Mouse (Mus musculus): ENCODE data around the gene Rdh5. TPM values are rescaled to one million over a fixed set of nuclear protein-coding genes. Genes with fewer than 3 reads are reported as not detected.

Rdh5 gene
- total and polyA plus RNA-seq, 2 experiments from 2014 or later, result 7.6 to 9.3 TPM

GRCm38 (mm10) chr10:128960590-128961584 lies 38.2 kb upstream of the Rdh5 start, which contains the start of gene Mettl7b:
Mettl7b (minus strand) TSS chr10:128960988.
- Histone ChIP-seq H3K9me3 (replicated peaks; ENCODE audit: control insufficient read depth, low read length) (no peaks in the 10 kb centered on the region), H3K9ac (replicated peaks; ENCODE audit: low read depth, low read length) (no peak within 1 kb of the TSS), H3K4me2 (ENCODE audit: low read depth, low read length) (no peak within 1 kb of the TSS), H3K4me3 (ENCODE audit: low read depth, low read length) (no peak within 1 kb of the TSS), H3K27me3 (ENCODE audit: control insufficient read depth, insufficient read depth, low read length) (no peaks in the 10 kb centered on the region), H3K4me1 (ENCODE audit: control insufficient read depth, insufficient read depth) (no peaks in the 10 kb centered on the region), H3K36me3 (replicated peaks; ENCODE audit: control insufficient read depth, insufficient read depth, low read length) (no peaks in the 10 kb centered on the region), H3K27ac (ENCODE audit: low read depth) (peak within 1 kb of the TSS; percentile 44; the same call in 1 of the 2 replicates)
- DNase-seq (ENCODE audit: low spot score), result no peak
- 64% methylated on average over 12 of the region's 12 CpGs for WGBS
- no peak for TF ChIP-seq EP300 (IDR thresholded peaks at IDR 0.05; ENCODE audit: low read depth)
- no peak for ATAC-seq (ENCODE audit: insufficient read depth, low read depth)

DNA sequence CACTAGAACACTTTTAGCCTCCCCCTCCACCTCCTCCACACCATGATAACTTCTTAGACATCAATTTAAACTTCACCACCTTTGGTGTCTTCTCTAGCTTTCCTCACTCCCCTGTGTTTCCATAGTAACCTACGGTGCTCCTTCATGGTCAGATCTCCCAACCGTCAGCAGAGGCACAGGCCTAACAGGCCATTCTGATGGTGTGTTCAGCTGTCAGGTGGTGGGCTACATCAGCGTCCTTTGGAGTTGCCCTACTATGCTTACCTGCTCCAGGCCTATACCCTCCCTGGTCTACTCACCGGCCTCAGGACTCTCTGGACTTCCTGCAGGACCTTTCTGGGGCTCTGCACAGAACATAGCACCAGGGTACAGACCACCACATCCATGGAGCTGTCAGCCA lies 37.5 kb upstream of the Rdh5 start:
- no peaks in the 10 kb centered on the region for H3K4me1 ChIP-seq (ENCODE audit: control insufficient read depth, insufficient read depth)
- H3K27me3 ChIP-seq (ENCODE audit: control insufficient read depth, insufficient read depth, low read length), result no peaks in the 10 kb centered on the region
- H3K4me2 ChIP-seq (ENCODE audit: low read depth, low read length), result no peak overlapping the region
- no peak overlapping the region for H3K9ac ChIP-seq (replicated peaks; ENCODE audit: low read depth, low read length)
- H3K9me3 ChIP-seq (replicated peaks; ENCODE audit: control insufficient read depth, low read length), result no peaks in the 10 kb centered on the region
- no peak overlapping the region for H3K4me3 ChIP-seq (ENCODE audit: low read depth, low read length)
- TF ChIP-seq EP300 (IDR thresholded peaks at IDR 0.05; ENCODE audit: low read depth) (no peak), CTCF (IDR thresholded peaks at IDR 0.05; ENCODE audit: low read depth) (no peak)
- 64% methylated on average over 4 of the region's 4 CpGs for WGBS
- H3K27ac ChIP-seq (ENCODE audit: low read depth), result no peak overlapping the region
- no peak for ATAC-seq (ENCODE audit: insufficient read depth, low read depth)
- no peaks in the 10 kb centered on the region for H3K36me3 ChIP-seq (replicated peaks; ENCODE audit: control insufficient read depth, insufficient read depth, low read length)
- no peak for DNase-seq (ENCODE audit: low spot score)

DNA sequence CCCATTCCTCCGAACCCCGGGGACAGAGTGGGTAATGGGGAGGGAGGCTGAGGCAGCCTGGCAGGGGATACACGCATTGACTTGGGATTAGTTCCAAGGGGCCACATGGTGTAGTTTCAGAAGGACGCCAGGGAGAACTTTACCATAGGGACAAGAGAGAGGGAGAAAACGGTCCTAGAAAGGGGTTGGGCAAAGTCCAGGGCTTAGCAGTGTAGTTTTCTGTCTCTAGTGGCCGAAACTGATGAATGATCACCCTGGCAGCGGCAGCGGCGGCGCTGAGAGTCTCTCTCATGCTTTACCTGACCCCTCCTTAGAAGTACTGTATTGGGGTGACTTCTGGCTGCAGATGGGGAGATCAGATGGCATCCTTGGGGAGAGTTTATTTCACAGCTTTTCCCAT lies 35.7 kb upstream of the Rdh5 start:
- DNase-seq (ENCODE audit: low spot score) (no peak), ATAC-seq (ENCODE audit: insufficient read depth, low read depth) (no peak)
- Histone ChIP-seq H3K4me2 (ENCODE audit: low read depth, low read length) (no peak overlapping the region), H3K4me1 (ENCODE audit: control insufficient read depth, insufficient read depth) (no peaks in the 10 kb centered on the region), H3K27ac (ENCODE audit: low read depth) (no peak overlapping the region), H3K9ac (replicated peaks; ENCODE audit: low read depth, low read length) (no peak overlapping the region), H3K9me3 (replicated peaks; ENCODE audit: control insufficient read depth, low read length) (no peaks in the 10 kb centered on the region), H3K36me3 (replicated peaks; ENCODE audit: control insufficient read depth, insufficient read depth, low read length) (0 out of 2 replicates have a peak, but pooled peaks cover 3% of the 10 kb centered on the region), H3K4me3 (ENCODE audit: low read depth, low read length) (no peak overlapping the region), H3K27me3 (ENCODE audit: control insufficient read depth, insufficient read depth, low read length) (no peaks in the 10 kb centered on the region)
- 67% methylated on average over 10 of the region's 10 CpGs for WGBS
- TF ChIP-seq EP300 (IDR thresholded peaks at IDR 0.05; ENCODE audit: low read depth) (no peak), CTCF (IDR thresholded peaks at IDR 0.05; ENCODE audit: low read depth) (no peak)

DNA sequence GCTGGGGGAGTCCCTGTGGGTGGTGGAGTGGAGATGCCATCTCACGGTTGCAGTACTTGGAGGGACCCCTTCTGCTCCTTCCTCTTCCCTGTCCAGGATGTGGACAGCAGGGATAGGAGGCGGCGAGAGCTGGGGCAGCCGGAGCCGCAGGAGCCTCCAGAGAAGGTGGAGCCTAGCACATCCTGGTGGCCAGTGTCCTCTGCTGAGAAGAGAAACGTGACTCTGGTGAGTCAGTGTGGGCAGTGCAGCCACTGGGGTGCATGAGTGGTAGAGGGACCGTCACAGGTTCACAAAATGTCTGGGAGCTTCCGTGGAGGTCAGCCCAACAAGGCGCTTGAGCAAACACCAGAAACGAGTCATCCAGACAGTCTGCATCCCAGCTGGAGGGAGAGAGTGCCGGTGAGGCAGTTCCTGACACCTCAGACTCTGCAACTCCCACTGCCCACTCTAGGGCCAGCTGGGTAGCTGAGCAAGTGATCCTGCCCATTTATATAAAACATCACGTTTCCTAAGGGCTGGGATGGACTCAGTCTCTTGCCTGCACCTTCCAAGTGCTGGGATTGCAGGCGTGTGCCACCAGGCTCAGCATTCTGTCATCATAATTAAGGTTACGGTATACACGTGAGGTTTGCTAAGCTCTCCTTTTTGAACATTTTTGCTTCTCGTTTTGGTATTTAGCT lies 27.7 kb upstream of the Rdh5 start:
- no peaks in the 10 kb centered on the region for H3K9me3 ChIP-seq (replicated peaks; ENCODE audit: control insufficient read depth, low read length)
- 0 out of 2 replicates have a peak, but pooled peaks cover 6% of the 10 kb centered on the region for H3K36me3 ChIP-seq (replicated peaks; ENCODE audit: control insufficient read depth, insufficient read depth, low read length)
- no peak for TF ChIP-seq EP300 (IDR thresholded peaks at IDR 0.05; ENCODE audit: low read depth)
- no peak for TF ChIP-seq CTCF (IDR thresholded peaks at IDR 0.05; ENCODE audit: low read depth)
- DNase-seq (ENCODE audit: low spot score), result no peak
- no peaks in the 10 kb centered on the region for H3K27me3 ChIP-seq (ENCODE audit: control insufficient read depth, insufficient read depth, low read length)
- no peak overlapping the region for H3K4me3 ChIP-seq (ENCODE audit: low read depth, low read length)
- WGBS, result 55% methylated on average over 16 of the region's 16 CpGs
- no peak overlapping the region for H3K27ac ChIP-seq (ENCODE audit: low read depth)
- no peaks in the 10 kb centered on the region for H3K4me1 ChIP-seq (ENCODE audit: control insufficient read depth, insufficient read depth)
- no peak for ATAC-seq (ENCODE audit: insufficient read depth, low read depth)
- no peak overlapping the region for H3K4me2 ChIP-seq (ENCODE audit: low read depth, low read length)
- H3K9ac ChIP-seq (replicated peaks; ENCODE audit: low read depth, low read length), result no peak overlapping the region

DNA sequence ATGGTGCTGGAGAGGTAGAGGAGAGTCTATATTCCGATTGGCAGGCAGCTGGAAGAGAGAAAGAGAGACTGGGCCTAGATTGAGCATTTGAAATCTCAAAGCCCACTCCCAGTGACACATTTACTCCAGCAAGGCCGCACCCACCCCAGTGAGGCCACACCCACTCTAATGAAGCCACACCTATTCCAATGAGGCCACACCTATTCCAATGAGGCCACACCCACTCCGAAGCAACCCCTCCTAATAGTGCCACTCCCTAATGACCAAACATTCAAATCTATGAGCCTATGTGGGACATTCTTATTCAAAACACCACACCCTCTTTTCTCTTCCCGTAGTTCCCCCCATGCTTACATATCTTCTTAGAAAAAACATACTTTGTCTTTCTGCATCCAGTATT lies 24.8 kb upstream of the Rdh5 start:
- Histone ChIP-seq H3K9me3 (replicated peaks; ENCODE audit: control insufficient read depth, low read length) (no peaks in the 10 kb centered on the region), H3K27me3 (ENCODE audit: control insufficient read depth, insufficient read depth, low read length) (no peaks in the 10 kb centered on the region), H3K36me3 (replicated peaks; ENCODE audit: control insufficient read depth, insufficient read depth, low read length) (no peaks in the 10 kb centered on the region; the same call in 1 of the 2 replicates), H3K27ac (ENCODE audit: low read depth) (no peak overlapping the region), H3K4me3 (ENCODE audit: low read depth, low read length) (no peak overlapping the region), H3K4me2 (ENCODE audit: low read depth, low read length) (no peak overlapping the region), H3K4me1 (ENCODE audit: control insufficient read depth, insufficient read depth) (no peaks in the 10 kb centered on the region), H3K9ac (replicated peaks; ENCODE audit: low read depth, low read length) (no peak overlapping the region)
- 83% methylated on average over 4 of the region's 4 CpGs for WGBS
- DNase-seq (ENCODE audit: low spot score), result no peak
- no peak for ATAC-seq (ENCODE audit: insufficient read depth, low read depth)
- TF ChIP-seq CTCF (IDR thresholded peaks at IDR 0.05; ENCODE audit: low read depth), result no peak

Data from heart, postnatal 0 days (tissue).